Mouse (Mus musculus): Measurements from ENCODE around the gene Gm2001. TPM values are rescaled to one million over a fixed set of nuclear protein-coding genes. Genes with fewer than 3 reads are reported as not detected.

Gene Gm2001
- polyA plus RNA-seq (2017; shearing (Covaris generic)) = not detected

GRCm38 (mm10) chr12:87842239-87842638 lies at the start of gene Gm2001:
Gene Gm2001 (minus strand): TSS chr12:87842339.

GRCm38 (mm10) chr12:87873772-87874171 lies 31.6 kb upstream of the Gm2001 start, which contains the start of gene Gm2016:
Gene Gm2016 (plus strand): TSS chr12:87874072.

GRCm38 (mm10) chr12:87816277-87816676 lies 25.9 kb downstream of the Gm2001 start, which contains the start of gene BB287469:
Gene BB287469 (plus strand): TSS chr12:87816577.

GRCm38 (mm10) chr12:87795212-87795611 lies 46.9 kb downstream of the Gm2001 start, which contains the start of gene Gm21936:
Gene Gm21936 (plus strand): TSS chr12:87795512.

Other genes with a start within 250 kb of the Gm2001 start
- gene Oog1, start 239.7 kb downstream of the Gm2001 start, polyA plus RNA-seq (2017; shearing (Covaris generic)) = not detected
- not detected for gene Gm4027, start 223.5 kb downstream of the Gm2001 start, polyA plus RNA-seq (2017; shearing (Covaris generic))
- not detected for gene Gm16381, start 197.7 kb downstream of the Gm2001 start, polyA plus RNA-seq (2017; shearing (Covaris generic))
- not detected for gene Gm21319, start 66.6 kb downstream of the Gm2001 start, polyA plus RNA-seq (2017; shearing (Covaris generic))
- gene Gm21936, start 46.8 kb downstream of the Gm2001 start, polyA plus RNA-seq (2017; shearing (Covaris generic)) = not detected
- gene BB287469, start 25.8 kb downstream of the Gm2001 start, polyA plus RNA-seq (2017; shearing (Covaris generic)) = not detected
- gene Gm2016, start 31.7 kb upstream of the Gm2001 start, polyA plus RNA-seq (2017; shearing (Covaris generic)) = not detected
- not detected for gene Gm2022, start 53.0 kb upstream of the Gm2001 start, polyA plus RNA-seq (2017; shearing (Covaris generic))
- not detected for gene Gm2035, start 77.5 kb upstream of the Gm2001 start, polyA plus RNA-seq (2017; shearing (Covaris generic))
- not detected for gene Gm2042, start 111.7 kb upstream of the Gm2001 start, polyA plus RNA-seq (2017; shearing (Covaris generic))
- gene Gm2075, start 169.5 kb upstream of the Gm2001 start, polyA plus RNA-seq (2017; shearing (Covaris generic)) = not detected
- not detected for gene Gm6803, start 176.4 kb upstream of the Gm2001 start, polyA plus RNA-seq (2017; shearing (Covaris generic))
- gene Gm2056, start 184.7 kb upstream of the Gm2001 start, polyA plus RNA-seq (2017; shearing (Covaris generic)) = not detected
- not detected for gene Gm16368, start 241.4 kb upstream of the Gm2001 start, polyA plus RNA-seq (2017; shearing (Covaris generic))